Mouse (Mus musculus): ENCODE measurements around the gene Ppp1r14a.

- TF ChIP-seq CTCF (IDR thresholded peaks at IDR 0.05 in 2 of 3, conservative IDR thresholded peaks at IDR 0.05 in 1 of 3; ENCODE audit: control insufficient read depth in 1 of 3, insufficient read depth in 1 of 3, low read depth in 2 of 3, low read length in 3 of 3, poor library complexity in 1 of 3, severe bottlenecking in 1 of 3) (no peak), POLR2A (IDR thresholded peaks at IDR 0.05; ENCODE audit: control insufficient read depth in 1 of 2, insufficient read depth in 1 of 2, low read depth in 1 of 2, low read length in 2 of 2, poor library complexity in 1 of 2) (peak; percentile 46 to 68; a peak in 3 of 4 replicates), NELFE (IDR thresholded peaks at IDR 0.05; ENCODE audit: low read depth, low read length) (no peak; the same call in none of the 2 replicates), HCFC1 (IDR thresholded peaks at IDR 0.05; ENCODE audit: low read depth, low read length) (0 out of 2 replicates have a peak, but pooled peaks have one; percentile 13), TBP (IDR thresholded peaks at IDR 0.05; ENCODE audit: low read depth, low read length) (peak; percentile 44; the same call in 1 of the 2 replicates), MXI1 (IDR thresholded peaks at IDR 0.05; ENCODE audit: low read depth, low read length) (peak; percentile 45), EP300 (IDR thresholded peaks at IDR 0.05; ENCODE audit: low read depth in 1 of 2, low read length in 2 of 2) (no peak), GABPA (IDR thresholded peaks at IDR 0.05; ENCODE audit: low read depth, low read length) (no peak)
These were observed 49.3 kb downstream of the Ppp1r14a start for GRCm38 (mm10) chr7:29338351-29338919.

All from MEL (cell line).